Mouse (Mus musculus): ENCODE data around the gene Dera.
A peak's percentile ranks its signal among the peaks of the same experiment; 100 is the strongest.

Gene Dera

GRCm38 (mm10) chr6:137756310-137756709 lies 2.0 kb downstream of the Dera start:
- peak; percentile 34 for DNase-seq (ENCODE audit: low read depth, low spot score)

- no peak for DNase-seq (ENCODE audit: low read depth, low spot score)
Observed at GRCm38 (mm10) chr6:137757891-137758290, 3.5 kb downstream of the Dera start.

GRCm38 (mm10) chr6:137759681-137760080 lies 5.3 kb downstream of the Dera start:
- DNase-seq (ENCODE audit: low read depth, low spot score), result no peak

- DNase-seq (ENCODE audit: low read depth, low spot score), result no peak
Observed at GRCm38 (mm10) chr6:137760966-137761365, 6.6 kb downstream of the Dera start.

GRCm38 (mm10) chr6:137764572-137765210 lies 10.3 kb downstream of the Dera start:
- DNase-seq (ENCODE audit: low read depth, low spot score), result no peak

- no peak for DNase-seq (ENCODE audit: low read depth, low spot score)
Observed at GRCm38 (mm10) chr6:137766177-137766576, 11.8 kb downstream of the Dera start.

GRCm38 (mm10) chr6:137771621-137772250 lies 17.4 kb downstream of the Dera start:
- DNase-seq (ENCODE audit: low read depth, low spot score), result no peak

GRCm38 (mm10) chr6:137772918-137773636 lies 18.7 kb downstream of the Dera start:
- no peak for DNase-seq (ENCODE audit: low read depth, low spot score)

GRCm38 (mm10) chr6:137773637-137774028 lies 19.3 kb downstream of the Dera start:
- no peak for DNase-seq (ENCODE audit: low read depth, low spot score)

- no peak for DNase-seq (ENCODE audit: low read depth, low spot score)
Observed at GRCm38 (mm10) chr6:137774166-137774565, 19.8 kb downstream of the Dera start.

GRCm38 (mm10) chr6:137775159-137775558 lies 20.8 kb downstream of the Dera start:
- no peak for DNase-seq (ENCODE audit: low read depth, low spot score)

GRCm38 (mm10) chr6:137776981-137777380 lies 22.6 kb downstream of the Dera start:
- no peak for DNase-seq (ENCODE audit: low read depth, low spot score)

- DNase-seq (ENCODE audit: low read depth, low spot score), result no peak
Observed at GRCm38 (mm10) chr6:137783899-137784637, 29.7 kb downstream of the Dera start.

- DNase-seq (ENCODE audit: low read depth, low spot score), result no peak
Observed at GRCm38 (mm10) chr6:137788976-137789590, 34.7 kb downstream of the Dera start.

- no peak for DNase-seq (ENCODE audit: low read depth, low spot score)
Observed at GRCm38 (mm10) chr6:137789658-137790057, 35.3 kb downstream of the Dera start.

- no peak for DNase-seq (ENCODE audit: low read depth, low spot score)
Observed at GRCm38 (mm10) chr6:137795494-137795893, 41.1 kb downstream of the Dera start.

- DNase-seq (ENCODE audit: low read depth, low spot score), result no peak
Observed at GRCm38 (mm10) chr6:137796596-137797567, 42.5 kb downstream of the Dera start.

- no peak for DNase-seq (ENCODE audit: low read depth, low spot score)
Observed at GRCm38 (mm10) chr6:137799253-137799652, 44.9 kb downstream of the Dera start.

- no peak for DNase-seq (ENCODE audit: low read depth, low spot score)
Observed at GRCm38 (mm10) chr6:137803456-137804005, 49.2 kb downstream of the Dera start.

GRCm38 (mm10) chr6:137804121-137804520 lies 49.8 kb downstream of the Dera start:
- DNase-seq (ENCODE audit: low read depth, low spot score), result no peak

All from CD4-positive helper T cell, adult 2 months (primary cell).